21 mouse cellular contexts compared by ENCODE assay signal in the genomic region with DNA sequence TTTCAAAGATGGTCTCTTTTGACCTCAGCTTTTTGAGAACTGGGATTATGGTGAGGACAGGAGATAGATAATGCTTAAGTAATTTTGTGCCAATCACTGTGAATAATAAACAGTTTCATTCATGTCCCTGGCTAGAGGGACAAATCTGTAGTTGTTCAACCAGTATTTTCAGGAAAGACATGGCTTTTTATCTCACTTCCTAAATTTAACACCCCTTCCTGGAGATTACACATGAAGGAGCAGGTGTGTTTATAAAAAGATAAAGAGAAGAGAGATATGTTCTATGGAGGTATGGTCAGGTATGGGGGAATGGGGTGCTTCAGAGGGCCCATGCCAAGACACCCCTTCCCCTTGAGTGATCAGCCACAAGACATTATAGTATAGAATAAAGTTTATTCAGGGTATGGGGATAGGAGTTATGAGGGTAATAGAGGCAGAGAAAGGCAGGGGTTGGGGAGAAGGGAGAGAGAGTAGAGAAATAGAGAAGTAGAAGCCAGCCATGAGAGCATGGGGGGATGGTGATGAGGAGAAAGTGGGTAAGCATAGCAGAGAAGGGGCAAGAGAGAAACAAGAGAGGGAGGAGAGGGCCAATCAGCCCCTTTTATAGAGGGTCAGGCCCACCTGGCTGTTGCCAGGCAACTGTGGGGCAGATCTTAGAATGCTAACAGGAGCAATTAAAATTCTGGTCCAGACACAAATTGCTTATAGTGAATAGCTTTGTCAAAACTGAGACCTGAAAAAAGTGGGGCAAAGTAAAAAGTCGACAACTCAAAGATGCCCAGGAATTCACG.
A peak's percentile ranks its signal among the peaks of the same experiment; 100 is the strongest.
DNase-seq lines count a peak whose midpoint lies in the region; ATAC-seq and TF ChIP-seq lines count a peak whose summit lies in the region.
"Had no signal": no experiment of that assay in that cellular context is flagged by ENCODE, and none has a peak within 500 bp of the region (broad histone marks: within the 10 kb centered on the region; RNA-seq: fewer than 3 reads in every experiment).

No protein-coding gene starts in this region.

- H3K4me3 ChIP-seq in forebrain, embryonic 12.5 days (replicated peaks): no peak overlapping the region
- no peak overlapping the region for H3K4me3 ChIP-seq in forebrain, embryonic 14.5 days (ENCODE audit: low read depth, low read length)
- H3K4me3 ChIP-seq in MEL (ENCODE audit: control insufficient read depth in 1 of 2, insufficient read depth in 1 of 2, low read depth in 2 of 2, low read length in 2 of 2): no peak overlapping the region
- H3K4me3 ChIP-seq: embryonic facial prominence, embryonic 10.5 days; embryonic facial prominence, embryonic 12.5 days; forebrain, embryonic 13.5 days had no signal

- H3K36me3 ChIP-seq in forebrain, embryonic 12.5 days (replicated peaks): no peaks in the 10 kb centered on the region
- H3K36me3 ChIP-seq in forebrain, embryonic 14.5 days (ENCODE audit: control insufficient read depth, insufficient read depth, low read length): no peaks in the 10 kb centered on the region
- H3K36me3 ChIP-seq in MEL (ENCODE audit: control insufficient read depth in 1 of 2, insufficient read depth in 2 of 2, low read length in 2 of 2): no peaks in the 10 kb centered on the region
- H3K36me3 ChIP-seq: embryonic facial prominence, embryonic 10.5 days; embryonic facial prominence, embryonic 12.5 days; G1E had no signal

- no peak for DNase-seq in forebrain, embryonic 14.5 days (ENCODE audit: low spot score)
- DNase-seq in MEL (ENCODE audit: low read depth, low spot score): peak; percentile 25
- no peak for DNase-seq in MN1 (ENCODE audit: low spot score)
- no peak for DNase-seq in cerebellum, adult 8-10 months
- DNase-seq: adrenal gland, adult 2 months; adrenal gland, postnatal 10 days; adrenal gland, postnatal 25 days; B cell, adult 2 months; cerebellum, adult 11 months; cerebellum, adult 18-20 months; cerebellum, adult 9-10 months; cerebellum, postnatal 10 days; cerebellum, postnatal 25 days; forebrain, postnatal 0 days had no signal

- no peak overlapping the region for H3K4me2 ChIP-seq in forebrain, embryonic 12.5 days
- H3K4me2 ChIP-seq in forebrain, embryonic 14.5 days (ENCODE audit: low read length): no peak overlapping the region
- H3K4me2 ChIP-seq: embryonic facial prominence, embryonic 12.5 days; forebrain, embryonic 13.5 days had no signal

- no peak for TF ChIP-seq POLR2A in MEL (IDR thresholded peaks at IDR 0.05; ENCODE audit: control insufficient read depth in 1 of 2, insufficient read depth in 1 of 2, low read depth in 1 of 2, low read length in 2 of 2, poor library complexity in 1 of 2)

- TF ChIP-seq RAD21 in MEL (IDR thresholded peaks at IDR 0.05; ENCODE audit: low read depth, low read length): no peak

- 49% methylated on average over 2 of the region's 2 CpGs for WGBS in forebrain, embryonic 12.5 days
- WGBS in forebrain, embryonic 14.5 days: 44% methylated on average over 2 of the region's 2 CpGs

- TF ChIP-seq EP300 in MEL (IDR thresholded peaks at IDR 0.05; ENCODE audit: low read depth in 1 of 2, low read length in 2 of 2): peak; percentile 66

- no peaks in the 10 kb centered on the region for H3K9me3 ChIP-seq in forebrain, embryonic 12.5 days
- H3K9me3 ChIP-seq in forebrain, embryonic 14.5 days (replicated peaks; ENCODE audit: control insufficient read depth, low read length): no peaks in the 10 kb centered on the region
- H3K9me3 ChIP-seq in MEL (replicated peaks; ENCODE audit: insufficient read depth, low read length): no peaks in the 10 kb centered on the region
- H3K9me3 ChIP-seq: embryonic facial prominence, embryonic 10.5 days; embryonic facial prominence, embryonic 12.5 days; forebrain, embryonic 13.5 days; G1E had no signal

- no peak for TF ChIP-seq CTCF in MEL (IDR thresholded peaks at IDR 0.05 in 2 of 3, conservative IDR thresholded peaks at IDR 0.05 in 1 of 3; ENCODE audit: control insufficient read depth in 1 of 3, insufficient read depth in 1 of 3, low read depth in 2 of 3, low read length in 3 of 3, poor library complexity in 1 of 3, severe bottlenecking in 1 of 3)

- no peaks in the 10 kb centered on the region for H3K4me1 ChIP-seq in forebrain, embryonic 12.5 days
- H3K4me1 ChIP-seq in forebrain, embryonic 14.5 days (ENCODE audit: control insufficient read depth, insufficient read depth, low read length): no peaks in the 10 kb centered on the region
- H3K4me1 ChIP-seq in MEL (ENCODE audit: control insufficient read depth in 1 of 2, insufficient read depth in 2 of 2, low read length in 2 of 2): no peaks in the 10 kb centered on the region
- H3K4me1 ChIP-seq: embryonic facial prominence, embryonic 10.5 days; embryonic facial prominence, embryonic 12.5 days; forebrain, embryonic 13.5 days had no signal

- no peak overlapping the region for H3K27ac ChIP-seq in forebrain, embryonic 12.5 days
- no peak overlapping the region for H3K27ac ChIP-seq in forebrain, embryonic 14.5 days (ENCODE audit: low read depth, low read length)
- H3K27ac ChIP-seq in MEL (ENCODE audit: control insufficient read depth, low read depth, low read length): no peak overlapping the region
- H3K27ac ChIP-seq: embryonic facial prominence, embryonic 10.5 days; embryonic facial prominence, embryonic 12.5 days; forebrain, embryonic 13.5 days had no signal

- H3K79me2 ChIP-seq in MEL (ENCODE audit: control insufficient read depth, insufficient read depth, low read length, poor library complexity): no peaks in the 10 kb centered on the region

- ATAC-seq in forebrain, embryonic 12.5 days (ENCODE audit: low FRiP score): peak; percentile 53; the same call in 1 of the 2 replicates
- ATAC-seq in forebrain, embryonic 14.5 days: no peak
- ATAC-seq: CD4-positive, CD25-positive, alpha-beta regulatory T cell, adult 4 months; forebrain, embryonic 13.5 days; forebrain, postnatal 0 days had no signal

- no peak overlapping the region for H3K9ac ChIP-seq in forebrain, embryonic 12.5 days
- no peak overlapping the region for H3K9ac ChIP-seq in forebrain, embryonic 14.5 days (ENCODE audit: low read length)
- no peak overlapping the region for H3K9ac ChIP-seq in MEL (ENCODE audit: control insufficient read depth, low read depth, low read length, poor library complexity, severe bottlenecking)
- H3K9ac ChIP-seq: embryonic facial prominence, embryonic 12.5 days; forebrain, embryonic 13.5 days; forebrain, postnatal 0 days had no signal

- H3K27me3 ChIP-seq in forebrain, embryonic 12.5 days: no peaks in the 10 kb centered on the region
- H3K27me3 ChIP-seq in forebrain, embryonic 14.5 days (replicated peaks; ENCODE audit: control insufficient read depth, insufficient read depth, low read length): no peaks in the 10 kb centered on the region
- H3K27me3 ChIP-seq in MEL (ENCODE audit: control insufficient read depth in 1 of 2, insufficient read depth in 2 of 2, low read length in 2 of 2): no peaks in the 10 kb centered on the region
- H3K27me3 ChIP-seq: CH12.LX; embryonic facial prominence, embryonic 12.5 days; forebrain, embryonic 13.5 days had no signal

TF ChIP-seq in MEL, 35 proteins besides CTCF, POLR2A, EP300 and RAD21:
- TF ChIP-seq SIN3A (IDR thresholded peaks at IDR 0.05; ENCODE audit: low read length) (no peak), GATA1 (IDR thresholded peaks at IDR 0.05; ENCODE audit: low read depth, low read length) (peak; percentile 63), POLR2AphosphoS5 (IDR thresholded peaks at IDR 0.05; ENCODE audit: borderline replicate concordance, low read depth, low read length) (no peak), RCOR1 (IDR thresholded peaks at IDR 0.05; ENCODE audit: low read depth, low read length) (peak; percentile 70; the same call in 1 of the 2 replicates), TCF12 (IDR thresholded peaks at IDR 0.05; ENCODE audit: low read depth, low read length) (peak; percentile 58; the same call in 1 of the 2 replicates)
